Mouse (Mus musculus) cortical plate, adult 2 months (tissue): ENCODE results near the gene Msh5.

Experiments
- CTCF ChIP-seq: fragments of 200-500 bp; IDR thresholded peaks from 2 replicates; pipeline ENCODE4 v1.5.1; 2011; ENCODE audit warnings: mild to moderate bottlenecking, control low read depth, low read length; ENCODE audit not compliant: insufficient read depth; ENCODE audit errors: extremely low read depth
- POLR2A ChIP-seq: fragments of 200-500 bp; IDR thresholded peaks from 2 replicates; pipeline ENCODE4 v1.6.1; 2011; ENCODE audit warnings: mild to moderate bottlenecking, low read length, control low read depth; ENCODE audit not compliant: insufficient read depth; ENCODE audit errors: extremely low read depth

GRCm38 (mm10) chr17:35048932-35049440 is 2.4 kb upstream of the Msh5 start:
- TF ChIP-seq CTCF (no peak), POLR2A (no peak)
